ENCODE assay signal across 8 mouse cellular contexts in genomic region chr5:124046741-124047401, GRCm38 (mm10). TPM values are rescaled to one million over a fixed set of nuclear protein-coding genes. Genes with fewer than 3 reads are reported as not detected.
DNase-seq lines count a peak whose midpoint lies in the region; ATAC-seq lines count a peak whose summit lies in the region.

No protein-coding gene starts in this region.

- H3K9ac ChIP-seq in heart, embryonic 13.5 days, result peak overlapping the region; percentile 45; the same call in 1 of the 2 replicates
- H3K9ac ChIP-seq in midbrain, embryonic 15.5 days, result no peak overlapping the region

- no peaks in the 10 kb centered on the region for H3K36me3 ChIP-seq in heart, embryonic 13.5 days
- H3K36me3 ChIP-seq in midbrain, embryonic 15.5 days (replicated peaks), result no peaks in the 10 kb centered on the region

- 68% methylated on average over 7 of the region's 7 CpGs for WGBS in heart, embryonic 13.5 days
- 81% methylated on average over 7 of the region's 7 CpGs for WGBS in midbrain, embryonic 15.5 days

- H3K4me1 ChIP-seq in heart, embryonic 13.5 days, result peaks cover 75% of the 10 kb centered on the region
- H3K4me1 ChIP-seq in midbrain, embryonic 15.5 days, result peaks cover 30% of the 10 kb centered on the region

- ATAC-seq in heart, embryonic 13.5 days (ENCODE audit: extremely low read depth, insufficient number of reproducible peaks, low FRiP score, low TSS enrichment), result no peak
- ATAC-seq in hematopoietic stem cell, adult 5-6 weeks (replicated peaks in 1 of 2; ENCODE audit: insufficient read depth in 1 of 2, low FRiP score in 2 of 2, low TSS enrichment in 1 of 2, low read depth in 1 of 2, poor library complexity in 2 of 2, severe bottlenecking in 2 of 2), result peak; percentile 71 to 80
- no peak for ATAC-seq in midbrain, embryonic 15.5 days (replicated peaks)

- H3K4me2 ChIP-seq in heart, embryonic 13.5 days, result 0 out of 2 replicates have a peak overlapping the region, but pooled peaks have one; percentile 12
- no peak overlapping the region for H3K4me2 ChIP-seq in midbrain, embryonic 15.5 days

- no peak for DNase-seq in heart, postnatal 4 days
- peak; percentile 77 for DNase-seq in adrenal gland, adult 2 months
- DNase-seq in monocyte, adult 2 months (ENCODE audit: low read depth in 1 of 2, low spot score in 2 of 2), result peak; percentile 73 to 76
- DNase-seq in right cerebral cortex, adult 2 months (ENCODE audit: low spot score in 2 of 2), result no peak
- DNase-seq in kidney, postnatal 14 days, result no peak

- H3K27me3 ChIP-seq in heart, embryonic 13.5 days (replicated peaks), result no peaks in the 10 kb centered on the region
- H3K27me3 ChIP-seq in midbrain, embryonic 15.5 days (replicated peaks), result no peaks in the 10 kb centered on the region

- H3K9me3 ChIP-seq in heart, embryonic 13.5 days, result no peaks in the 10 kb centered on the region
- no peaks in the 10 kb centered on the region for H3K9me3 ChIP-seq in midbrain, embryonic 15.5 days

- H3K27ac ChIP-seq in heart, embryonic 13.5 days (replicated peaks), result peak overlapping the region; percentile 20; the same call in 1 of the 2 replicates
- H3K27ac ChIP-seq in midbrain, embryonic 15.5 days, result no peak overlapping the region

- H3K4me3 ChIP-seq in heart, embryonic 13.5 days, result no peak overlapping the region
- no peak overlapping the region for H3K4me3 ChIP-seq in midbrain, embryonic 15.5 days

RNA-seq across cellular contexts. Expression of gene Vps37b, which starts 14.8 kb away (rescaled TPM):
- polyA plus RNA-seq in heart, embryonic 13.5 days (2015; fragmentation: Nextera tagmentation; extraction: Ambion mirVana), result 51.2 and 52.2 TPM in 2 replicates
- total RNA-seq in heart, postnatal 4 days (2021), result 10 to 100 TPM; 42.3 to 49.1 TPM
- total RNA-seq in adrenal gland, adult 2 months (2021), result 100 to 1,000 TPM in 1 of 2 experiments, 10 to 100 TPM in 1; 65.8 to 146 TPM
- 198 and 208 TPM in 2 replicates for polyA plus RNA-seq in adrenal gland, adult 2 months (2012; rRNA removed)
- total RNA-seq in hematopoietic stem cell, adult 5-6 weeks (2017), result 20.4 and 22.2 TPM in 2 replicates
- polyA plus RNA-seq in midbrain, embryonic 15.5 days (2015; fragmentation: Nextera tagmentation; extraction: Ambion mirVana), result 66.7 and 73.7 TPM in 2 replicates

RNA-seq across cellular contexts. Expression of gene Abcb9, which starts 48.7 kb away (rescaled TPM):
- polyA plus RNA-seq in heart, embryonic 13.5 days (2015; fragmentation: Nextera tagmentation; extraction: Ambion mirVana), result 1.6 and 1.7 TPM in 2 replicates
- 1 to 10 TPM; 4.9 to 5.5 TPM for total RNA-seq in heart, postnatal 4 days (2021)
- total RNA-seq in adrenal gland, adult 2 months (2021), result 10 to 100 TPM in 1 of 2 experiments, 1 to 10 TPM in 1; 9.9 to 16.0 TPM
- 14.8 and 15.4 TPM in 2 replicates for polyA plus RNA-seq in adrenal gland, adult 2 months (2012; rRNA removed)
- 0.84 and 2.4 TPM in 2 replicates for total RNA-seq in hematopoietic stem cell, adult 5-6 weeks (2017)
- polyA plus RNA-seq in midbrain, embryonic 15.5 days (2015; fragmentation: Nextera tagmentation; extraction: Ambion mirVana), result 16.0 and 17.7 TPM in 2 replicates

Comparison
In these comparisons a context has a peak if more than half of its experiments do, and no peak if none do; other contexts are left out.
1. ATAC-seq: peak in hematopoietic stem cell, adult 5-6 weeks (2 of 2); none in heart, embryonic 13.5 days (single experiment) and midbrain, embryonic 15.5 days (single experiment).
2. DNase-seq: peak in adrenal gland, adult 2 months (single experiment) and monocyte, adult 2 months (2 of 2); none in heart, postnatal 4 days (single experiment), right cerebral cortex, adult 2 months (0 of 2) and kidney, postnatal 14 days (single experiment).